Mouse (Mus musculus) cerebellum, postnatal 25 days (tissue): Measurements from ENCODE around the gene Galr2.

ENCODE experiments used
- DNase-seq, 2 experiments: peaks; one replicate each; pipeline ENCODE4 v3.0.0; 2021; ENCODE audit warnings: mixed read lengths in 2 of 2

The Galr2 gene

DNA sequence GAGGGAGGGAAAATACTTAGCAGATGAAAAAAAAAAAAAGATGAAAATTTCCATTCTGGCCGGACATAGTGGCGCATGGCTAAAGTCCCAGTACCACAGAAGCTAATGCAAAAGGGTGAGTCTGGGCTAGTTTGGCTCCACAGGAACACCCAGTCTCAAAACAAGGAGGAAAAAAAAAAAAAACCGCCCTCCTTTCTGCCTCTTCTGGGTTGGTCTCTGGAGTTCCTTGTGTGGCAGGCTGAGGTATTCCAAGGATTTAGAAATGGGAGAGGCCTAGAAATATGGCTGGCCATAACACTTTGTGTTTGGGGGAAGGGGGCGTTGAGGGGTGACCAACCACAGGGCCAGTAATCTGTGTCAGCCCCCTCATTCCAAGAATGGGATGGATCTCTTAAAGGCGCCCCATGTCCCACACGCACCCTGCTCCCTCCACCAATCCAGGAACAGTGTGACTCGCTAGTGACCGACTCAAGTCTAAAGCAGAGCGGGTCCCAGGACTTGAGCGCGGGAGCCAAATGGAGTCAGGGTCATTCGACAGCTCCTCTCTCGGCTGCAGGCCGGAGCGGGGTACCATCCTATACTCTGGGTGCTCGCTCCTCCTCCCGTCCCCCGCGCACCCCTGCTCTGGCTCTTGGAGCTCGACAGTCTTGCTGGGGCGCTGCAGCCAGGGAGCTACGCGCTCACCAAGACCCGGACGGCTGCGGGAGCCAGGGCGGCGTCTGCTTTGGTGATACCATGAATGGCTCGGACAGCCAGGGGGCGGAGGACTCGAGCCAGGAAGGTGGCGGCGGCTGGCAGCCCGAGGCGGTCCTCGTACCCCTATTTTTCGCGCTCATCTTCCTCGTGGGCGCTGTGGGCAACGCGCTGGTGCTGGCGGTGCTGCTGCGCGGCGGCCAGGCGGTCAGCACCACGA is at the start of gene Galr2:
Gene Galr2 (plus strand): TSS at position 189 of the 913 bp plus-strand sequence.
- no peak for DNase-seq

DNA sequence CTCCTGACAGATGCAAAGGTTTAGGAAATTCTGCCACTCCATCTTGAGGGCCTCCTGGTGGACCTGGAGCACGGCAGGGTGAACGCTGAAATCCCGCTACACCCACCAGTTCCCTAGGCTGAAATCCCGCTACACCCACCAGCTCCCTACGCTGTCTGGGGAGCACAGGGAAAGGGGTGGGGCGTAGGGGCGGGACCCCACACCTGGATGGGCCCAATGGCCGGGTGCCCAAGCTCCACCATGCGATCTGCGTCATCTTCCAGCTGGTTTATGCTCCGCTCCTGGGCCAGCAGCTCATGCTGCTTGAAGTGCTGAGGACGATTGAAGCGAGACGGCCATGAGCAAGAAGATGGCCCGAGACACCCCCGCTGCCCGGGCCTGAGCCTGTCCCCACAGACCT is 48.3 kb upstream of the Galr2 start:
- no peak for DNase-seq

DNA sequence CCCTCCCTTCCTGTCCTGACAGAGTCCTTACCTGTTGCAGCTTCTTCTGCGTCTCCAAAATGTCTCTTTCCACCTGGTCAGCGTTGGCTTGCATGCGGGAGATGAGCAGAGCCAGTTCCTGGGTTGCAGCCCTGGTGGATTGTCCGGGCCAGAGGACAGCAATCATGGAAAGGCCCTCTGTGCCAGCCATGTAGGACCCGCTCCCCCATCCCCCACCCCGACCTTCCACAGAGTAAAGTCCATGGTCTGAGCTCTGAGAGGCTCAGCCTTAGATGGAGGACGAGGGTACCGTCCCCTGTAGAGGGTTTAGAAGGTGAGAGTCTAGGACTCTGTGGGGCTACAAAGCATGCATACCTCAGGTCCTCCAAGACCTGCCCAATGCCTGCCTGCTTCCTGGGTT is 45.8 kb upstream of the Galr2 start:
- DNase-seq: no peak

DNA sequence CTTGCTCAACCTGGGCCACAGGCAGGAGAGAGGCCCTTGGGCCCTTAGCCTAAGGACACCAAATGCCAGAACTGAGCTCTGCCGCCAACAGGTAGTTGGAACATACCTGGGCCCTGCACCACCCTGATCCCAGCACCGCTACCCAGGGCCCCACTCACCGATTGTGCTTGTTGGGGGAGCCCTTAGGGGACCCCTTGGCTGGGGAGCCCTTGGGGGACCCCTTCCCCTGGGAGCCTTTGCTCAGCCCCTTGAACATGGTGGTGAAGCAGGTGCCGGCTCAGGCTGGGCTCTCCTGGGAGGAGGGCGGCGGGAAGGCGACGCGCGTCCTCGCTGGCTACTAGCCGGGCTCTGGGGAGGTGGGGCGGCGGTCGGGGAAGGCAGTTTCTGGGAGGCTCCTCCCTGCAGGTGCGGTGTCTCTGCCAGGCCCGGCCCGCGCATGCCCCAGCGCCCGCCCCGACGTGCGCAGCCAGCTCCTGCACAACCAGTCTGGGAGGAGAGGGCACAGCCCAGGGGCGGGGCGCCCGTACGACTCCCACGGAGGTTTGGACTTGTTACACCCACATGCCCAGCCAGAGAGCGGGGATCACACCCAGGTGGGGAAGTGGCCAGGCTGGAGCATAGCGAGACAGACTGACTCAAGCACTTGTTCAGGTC is 42.9 kb upstream of the Galr2 start, which contains the start of gene Evpl:
Gene Evpl (minus strand): TSS at position 336 of the 654 bp plus-strand sequence.
- DNase-seq: no peak

DNA sequence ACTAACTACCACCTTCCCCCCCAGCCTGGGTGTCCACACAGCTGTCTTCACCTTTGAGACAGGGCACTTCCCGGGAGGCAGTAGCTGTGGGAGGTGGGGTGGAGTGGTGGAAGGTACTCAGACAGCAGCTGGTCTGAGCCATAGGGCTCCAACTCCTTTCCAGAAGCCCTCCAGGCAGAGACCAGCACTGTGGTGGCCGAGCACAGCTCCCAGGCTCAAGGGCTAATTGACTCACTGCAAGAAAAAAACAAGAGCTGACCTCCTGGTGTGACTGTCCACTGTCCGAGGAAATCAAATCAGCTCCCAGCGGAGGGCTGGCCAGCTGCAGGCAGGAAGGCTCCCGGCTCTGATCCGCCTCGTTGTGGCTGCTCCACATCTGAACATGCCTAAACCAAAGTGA is 40.9 kb upstream of the Galr2 start:
- no peak for DNase-seq

DNA sequence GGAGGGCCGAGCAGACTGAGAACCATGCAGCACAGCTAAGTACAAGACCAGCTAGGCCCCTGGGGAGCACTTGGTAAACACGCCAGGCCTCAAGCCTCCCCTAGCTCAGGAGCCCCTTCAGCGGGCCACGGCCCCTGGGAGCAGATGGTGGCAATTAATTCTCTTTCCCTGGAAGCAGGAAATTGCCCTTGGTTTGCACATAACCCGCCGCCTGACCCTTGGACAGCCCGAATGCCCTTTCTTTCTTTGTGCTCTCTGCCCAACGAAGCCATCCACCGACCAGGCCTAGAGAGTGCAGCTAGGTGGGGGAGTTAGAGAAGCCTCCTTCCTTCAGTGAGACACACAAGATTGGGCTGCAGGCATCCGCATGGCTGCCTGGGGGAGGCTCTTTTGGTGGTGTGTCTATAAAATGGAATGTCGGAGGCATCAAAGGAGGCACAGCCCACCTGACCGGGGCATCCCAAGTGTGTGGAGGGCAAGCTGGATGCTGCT is 38.9 kb upstream of the Galr2 start:
- no peak for DNase-seq

DNA sequence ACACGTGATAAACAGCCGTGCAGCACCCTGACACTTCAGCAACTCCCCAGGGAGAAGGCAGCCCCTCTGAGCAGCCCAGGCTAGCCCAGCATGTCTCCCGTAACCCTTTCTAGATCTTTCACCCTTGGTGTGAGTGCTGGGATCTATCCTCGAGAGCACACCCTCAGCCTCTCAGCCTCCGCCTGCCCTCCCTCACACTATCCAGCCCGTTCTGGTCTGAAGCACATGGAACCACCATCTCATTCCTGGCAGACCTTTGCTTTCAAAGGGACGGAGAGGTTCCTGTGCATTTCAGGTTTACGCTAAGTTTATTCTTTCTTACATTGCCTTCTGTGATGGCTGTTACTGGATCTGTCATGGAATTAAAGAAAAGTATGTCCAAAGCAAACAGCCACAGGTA is 36.2 kb upstream of the Galr2 start:
- DNase-seq: no peak

DNA sequence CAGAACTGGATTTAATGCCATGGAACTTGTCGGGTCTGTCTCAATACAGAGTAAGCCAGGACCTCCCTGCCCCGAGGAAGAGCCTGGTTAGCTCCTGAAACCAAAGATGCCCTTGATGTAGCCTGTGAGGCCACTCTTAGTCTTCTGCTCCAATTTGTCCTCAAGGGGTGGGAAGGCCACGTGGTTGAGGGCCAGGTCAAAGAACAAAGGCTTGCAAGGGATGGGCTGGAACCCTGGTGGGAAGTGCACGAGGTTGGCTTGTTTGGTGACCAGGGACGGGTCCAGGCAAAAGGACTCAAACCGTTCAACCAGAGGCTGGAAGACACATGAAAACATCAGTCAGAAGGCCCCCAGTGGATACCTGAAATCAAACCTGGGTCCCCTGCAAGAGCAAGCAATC is 35.1 kb upstream of the Galr2 start:
- DNase-seq: no peak

DNA sequence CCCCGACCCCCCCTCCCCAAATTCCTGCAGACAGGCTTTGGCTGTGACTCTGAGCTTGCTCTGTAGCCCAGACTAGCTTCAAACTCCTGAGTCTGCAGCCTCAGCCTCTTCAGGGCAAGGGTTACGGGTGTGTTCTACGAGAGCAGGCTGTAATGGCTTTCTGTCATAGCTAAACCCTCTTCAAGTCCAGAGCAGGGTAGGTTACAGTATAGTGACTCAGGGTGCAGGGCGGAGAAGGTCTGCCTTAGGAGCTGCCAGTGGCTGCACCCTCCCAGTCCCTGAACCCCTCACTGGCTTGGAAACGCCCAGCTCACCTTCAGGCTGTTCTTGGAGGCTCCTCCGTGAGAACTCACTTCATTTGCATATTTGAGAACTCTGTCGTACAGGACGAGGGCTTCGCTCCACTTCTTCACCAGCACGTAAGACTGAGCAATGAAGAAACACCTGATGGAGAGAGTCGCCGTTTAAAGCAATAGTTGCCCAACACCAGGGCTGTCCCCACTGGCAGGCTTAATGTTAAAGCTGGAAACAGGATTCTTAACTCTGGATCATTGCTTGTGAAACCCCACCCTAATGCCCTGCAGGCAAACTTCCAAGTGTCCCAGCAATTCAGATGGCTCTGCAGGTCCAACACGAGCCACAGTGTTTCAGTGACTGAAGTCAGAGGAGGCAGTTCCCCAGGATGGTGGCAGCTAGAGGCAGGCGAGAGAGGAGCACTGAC is 33.1 kb upstream of the Galr2 start:
- DNase-seq: no peak

DNA sequence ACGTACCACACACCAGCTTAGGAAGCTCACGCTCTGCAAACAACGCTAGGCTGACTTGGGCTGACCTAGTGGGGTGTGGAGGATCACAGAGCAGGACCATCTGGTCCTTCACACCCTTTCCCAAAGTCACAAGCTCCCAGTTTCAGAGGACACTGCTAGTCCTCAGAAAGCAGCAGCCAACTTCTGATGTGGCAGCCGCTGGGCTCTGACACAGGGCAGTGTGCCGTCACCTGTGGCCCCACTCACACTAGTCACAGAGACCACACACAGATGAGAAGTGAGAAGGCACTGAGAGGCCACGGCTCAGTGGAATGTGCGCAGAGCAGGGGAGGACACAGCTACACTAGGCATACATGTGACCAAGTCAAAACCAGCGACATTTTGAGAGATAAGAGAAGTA is 29.8 kb upstream of the Galr2 start:
- no peak for DNase-seq

DNA sequence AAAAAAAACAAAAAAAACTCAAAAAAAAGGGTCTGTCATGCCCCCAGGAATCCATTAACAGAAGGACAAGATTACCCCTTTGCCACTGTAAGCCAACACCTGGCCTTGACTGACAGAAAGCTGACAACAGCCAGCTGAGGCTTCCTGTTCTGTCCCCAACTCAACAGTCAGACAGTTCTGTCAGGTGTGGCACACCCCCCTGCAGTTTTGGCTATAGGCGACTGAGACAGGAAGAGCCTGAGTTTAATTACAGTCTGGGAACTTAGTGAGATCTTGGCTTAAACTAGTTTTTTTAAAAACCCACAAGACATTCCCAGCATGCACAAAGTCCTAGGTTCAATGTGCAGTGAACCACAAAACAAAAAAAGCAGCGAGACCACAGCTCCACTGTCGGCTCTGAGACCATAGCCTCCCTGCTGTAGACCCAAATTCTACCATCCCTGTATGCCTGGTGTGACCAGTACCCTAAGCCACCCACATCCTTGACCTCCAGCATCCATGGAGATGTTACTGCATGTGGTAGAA is 27.6 kb upstream of the Galr2 start:
- no peak for DNase-seq

DNA sequence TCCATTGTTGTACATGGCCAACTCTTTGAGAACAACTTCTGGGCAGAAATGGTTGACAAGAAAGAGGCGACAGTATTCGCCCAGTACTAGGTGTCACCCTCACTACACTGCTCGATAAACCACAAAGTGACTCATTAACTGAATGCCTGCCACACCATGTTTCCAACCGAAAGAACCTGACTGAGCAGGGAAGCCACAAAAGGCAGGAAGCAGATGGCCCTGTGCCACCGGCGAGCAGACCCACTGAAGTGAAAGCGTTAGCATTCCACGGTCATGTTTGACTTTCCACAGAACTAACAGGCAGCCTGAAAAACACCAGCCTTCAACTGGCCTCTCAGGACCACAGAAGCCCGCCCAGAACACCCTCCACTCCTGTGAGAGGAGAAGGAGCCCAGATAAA is 26.1 kb upstream of the Galr2 start:
- no peak for DNase-seq

DNA sequence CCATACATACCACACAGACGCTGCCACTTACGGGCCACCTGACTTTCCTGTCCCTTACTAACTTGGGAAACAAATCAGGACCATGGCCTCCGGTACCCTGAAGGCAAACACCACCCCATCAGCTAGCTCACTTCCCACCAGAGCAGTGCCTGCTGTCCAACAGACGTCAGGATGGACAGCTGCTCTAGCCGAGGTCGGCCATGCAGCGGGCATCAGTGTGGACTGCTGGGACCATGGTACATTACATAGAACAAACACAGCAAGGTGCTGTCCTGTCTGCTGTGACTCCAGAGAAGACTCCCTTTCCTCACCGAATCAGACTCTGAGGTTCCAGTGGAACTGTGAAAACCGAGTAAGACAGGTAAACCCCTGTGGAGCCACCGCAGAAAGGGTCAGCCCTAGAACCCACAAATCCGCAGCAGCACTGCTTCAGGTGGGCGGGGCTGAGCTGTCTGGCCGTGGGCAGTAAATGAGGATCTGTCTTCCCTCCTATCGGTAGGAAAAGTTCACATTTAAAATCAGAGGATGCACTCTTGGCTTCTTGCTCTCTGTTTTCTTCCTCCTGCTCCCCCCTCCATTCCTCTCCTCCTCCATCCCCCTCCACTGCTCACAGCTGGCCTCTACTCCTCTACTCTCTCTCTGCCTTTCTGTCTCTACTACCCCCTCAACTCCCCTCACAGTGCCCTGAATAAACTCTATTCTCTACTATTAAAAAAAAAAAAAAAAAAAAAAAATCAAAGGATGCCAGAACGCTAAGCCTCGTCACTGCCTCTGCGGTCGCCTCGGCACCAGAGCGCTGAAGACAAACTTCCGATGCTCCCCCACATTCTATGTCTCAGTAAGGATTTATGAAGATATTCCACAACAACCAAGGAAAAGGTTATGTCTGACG is 25.4 kb upstream of the Galr2 start:
- DNase-seq: no peak

DNA sequence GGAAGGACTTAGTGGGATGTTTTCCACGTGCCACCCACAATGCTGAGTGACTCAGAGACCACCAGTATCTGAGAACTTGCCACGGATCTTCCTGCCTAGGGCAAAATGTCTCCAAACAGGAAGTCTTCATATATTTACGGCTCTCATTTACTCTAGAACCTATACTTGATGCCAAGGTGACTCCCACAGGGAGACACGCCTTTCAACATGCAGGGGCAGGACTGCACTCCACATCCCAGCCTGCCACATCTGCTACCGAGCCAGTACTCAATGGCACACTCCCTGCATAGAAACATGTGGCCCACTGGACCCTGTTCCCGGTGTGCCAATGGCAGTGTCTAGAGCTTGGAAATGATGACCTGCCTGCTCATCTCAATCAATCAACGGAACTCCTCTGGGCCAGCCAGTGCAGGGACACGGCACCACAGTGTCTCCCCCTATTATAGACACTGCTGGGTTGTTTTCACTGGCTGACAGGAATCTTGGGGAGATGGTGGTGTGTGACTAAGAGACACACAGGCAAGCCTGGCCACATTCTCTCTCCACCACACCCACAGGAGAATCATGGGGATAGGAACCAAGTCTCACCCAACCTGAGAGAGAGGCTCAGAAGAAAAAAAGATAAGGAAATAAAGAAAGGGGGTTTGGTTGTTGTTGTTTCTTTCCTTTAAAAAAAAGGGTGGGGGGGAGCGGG is 24.6 kb upstream of the Galr2 start:
- no peak for DNase-seq

DNA sequence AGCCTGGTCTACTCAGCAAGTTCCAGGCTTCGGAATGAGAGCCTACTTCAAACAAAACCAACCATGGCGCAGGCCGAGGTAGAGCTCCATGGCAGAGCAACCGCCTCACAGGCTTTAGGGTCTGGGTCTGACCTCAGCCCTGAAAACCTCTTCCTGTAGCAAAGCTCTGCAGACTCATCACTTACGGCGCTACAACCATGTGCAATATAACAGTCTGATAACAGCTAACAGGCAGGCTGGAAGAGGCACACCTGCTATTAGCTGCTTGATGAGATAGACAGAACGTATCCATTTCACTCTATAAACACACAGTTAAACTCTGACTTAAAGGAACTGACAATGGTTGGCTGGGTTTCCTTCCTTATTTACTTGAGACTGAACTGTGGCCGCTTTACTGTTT is 21.3 kb upstream of the Galr2 start:
- no peak for DNase-seq

DNA sequence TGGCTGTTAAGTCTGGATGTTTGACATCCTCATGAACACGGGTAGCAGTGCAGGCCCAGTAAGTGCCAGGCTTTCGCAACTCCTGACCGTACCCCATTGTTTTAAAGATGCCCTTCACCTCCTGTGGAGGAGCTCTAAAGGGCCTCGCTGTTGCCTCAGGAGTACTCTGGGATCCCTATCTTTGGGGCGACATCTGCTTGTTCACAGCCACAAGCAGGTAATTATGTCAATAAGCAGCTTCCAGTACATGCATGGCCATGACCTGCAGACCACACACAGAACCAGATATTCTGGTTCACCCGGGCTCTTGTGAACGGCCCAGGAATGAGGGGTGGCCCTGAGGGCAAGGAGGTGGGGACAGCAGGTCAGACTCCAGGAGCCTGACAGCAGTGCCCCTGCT is 20.5 kb upstream of the Galr2 start:
- no peak for DNase-seq

DNA sequence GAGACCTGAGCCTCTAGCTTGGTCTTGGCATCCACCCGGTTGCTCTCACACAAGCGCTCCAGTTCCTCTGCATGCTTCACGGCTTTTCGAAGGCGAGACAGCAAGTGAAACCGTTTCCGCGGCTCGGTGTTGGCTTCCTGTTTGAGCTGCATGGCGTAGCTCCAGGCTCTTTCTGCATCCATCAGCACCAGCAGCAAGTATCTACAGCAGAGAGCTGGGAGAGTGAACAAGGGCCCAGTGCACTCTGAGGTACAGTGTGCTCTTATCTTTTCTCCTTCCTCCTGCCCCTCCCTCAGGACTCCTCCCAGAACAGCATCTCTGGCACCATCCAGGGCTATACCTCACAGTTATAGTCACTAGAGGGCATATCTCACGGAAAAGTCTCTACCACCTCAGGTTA is 15.4 kb upstream of the Galr2 start:
- DNase-seq: no peak

DNA sequence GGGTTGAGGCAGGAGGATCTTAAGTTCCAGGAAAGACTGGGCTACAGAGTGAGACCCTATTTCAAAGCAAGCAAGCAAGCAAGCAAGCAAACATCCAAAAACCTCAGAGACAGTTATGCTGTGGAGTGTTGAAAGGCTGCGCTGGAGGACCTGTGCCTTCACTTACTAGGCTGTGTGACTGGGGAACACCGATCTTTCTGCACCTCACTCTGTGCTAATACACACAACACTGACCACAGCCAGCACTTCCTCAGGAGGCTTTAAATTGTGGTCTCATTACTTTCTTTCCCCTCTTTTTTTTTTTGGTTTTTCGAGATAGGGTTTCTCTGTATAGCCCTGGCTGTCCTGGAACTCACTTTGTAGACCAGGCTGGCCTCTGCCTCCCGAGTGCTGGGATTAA is 14.9 kb upstream of the Galr2 start:
- no peak for DNase-seq

DNA sequence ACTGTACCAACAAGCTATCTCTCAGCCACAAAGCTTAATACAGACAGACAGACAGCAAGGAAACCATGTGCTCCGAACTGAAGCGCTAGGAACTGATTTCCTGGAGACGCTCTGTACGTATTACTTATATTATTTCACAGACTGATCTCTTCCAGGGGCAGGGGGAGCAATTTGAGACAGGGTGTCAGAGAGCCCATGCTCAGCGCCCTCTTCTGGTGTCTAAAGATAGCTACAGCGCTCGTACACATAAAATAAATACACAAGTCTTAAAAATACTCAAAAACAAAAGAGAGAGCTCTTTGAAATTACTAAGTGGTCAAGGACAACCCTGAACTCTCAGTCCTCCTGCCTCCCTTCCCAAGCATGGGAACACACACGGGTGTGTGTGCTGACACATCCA is 13.1 kb upstream of the Galr2 start:
- DNase-seq: no peak

DNA sequence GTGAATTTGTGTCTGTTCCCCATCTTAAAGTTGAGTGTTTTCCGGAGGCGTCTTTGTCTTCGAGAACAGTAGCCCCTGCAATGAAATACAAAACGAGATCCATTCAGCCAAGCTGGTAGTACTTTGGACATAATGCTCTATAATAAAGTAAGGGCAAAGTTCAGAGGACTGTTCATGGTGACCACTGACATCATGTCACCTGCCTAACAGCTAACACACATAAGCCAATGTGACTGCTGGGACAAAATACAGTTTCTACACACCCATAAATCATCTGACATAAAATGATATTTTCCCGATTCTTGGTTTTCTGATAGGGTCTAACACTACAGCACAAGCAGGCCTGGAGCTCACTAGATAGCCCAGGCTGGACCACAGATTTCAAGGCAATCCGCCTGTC is 12.4 kb upstream of the Galr2 start:
- DNase-seq: no peak

DNA sequence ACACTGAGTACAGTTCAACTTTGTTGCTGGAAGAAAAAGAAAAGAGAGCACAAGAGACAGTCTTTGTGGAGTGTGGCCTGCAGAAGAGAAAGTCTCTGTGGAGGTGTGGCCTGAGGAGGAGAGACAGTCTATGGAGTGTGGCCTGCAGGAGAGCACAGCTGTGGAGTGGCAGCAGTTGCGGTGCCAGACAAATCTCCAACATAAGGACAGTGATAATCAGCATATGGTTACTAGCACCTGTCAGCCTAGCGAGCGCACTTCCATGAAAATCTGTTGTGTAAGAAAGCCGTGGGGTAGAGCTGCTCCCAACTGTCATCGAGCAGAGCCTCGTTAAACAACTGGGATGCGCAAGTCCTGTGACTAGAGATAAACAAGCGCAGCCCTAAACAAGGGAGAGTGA is 11.2 kb upstream of the Galr2 start:
- DNase-seq: no peak
